Mouse (Mus musculus): Measurements from ENCODE around the gene Otud7b. TPM values are rescaled to one million over a fixed set of nuclear protein-coding genes. Genes with fewer than 3 reads are reported as not detected.
A peak's percentile ranks its signal among the peaks of the same experiment; 100 is the strongest.

Gene Otud7b
- polyA plus RNA-seq, 1 experiment, result 42.7 TPM

DNA sequence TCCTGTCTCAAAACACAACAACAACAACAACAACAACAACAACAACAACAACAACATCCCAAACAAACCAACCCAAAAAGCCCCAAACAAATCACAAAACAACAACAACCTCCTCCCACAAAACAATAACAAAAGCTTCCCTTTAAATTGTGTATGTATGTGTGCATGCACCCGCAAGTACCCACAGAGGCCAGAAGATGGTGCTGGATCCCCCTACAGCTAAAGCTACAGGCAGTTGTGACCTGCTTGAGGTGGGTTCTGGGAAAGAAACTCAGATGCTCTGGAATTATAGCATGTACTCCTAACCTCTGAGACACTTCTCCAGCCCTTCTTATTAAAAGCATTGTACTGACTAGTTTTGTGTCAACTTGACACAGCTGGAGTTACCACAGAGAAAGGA is 23.3 kb upstream of the Otud7b start:
- H3K9me3 ChIP-seq (replicated peaks; ENCODE audit: control insufficient read depth, insufficient read depth, low read length, poor library complexity, severe bottlenecking), result no peaks in the 10 kb centered on the region; the same call in 1 of the 2 replicates
- no peaks in the 10 kb centered on the region for H3K36me3 ChIP-seq (ENCODE audit: control insufficient read depth, insufficient read depth, low read length, poor library complexity, severe bottlenecking)
- H3K27ac ChIP-seq (ENCODE audit: insufficient read depth, low read length), result no peak overlapping the region

GRCm38 (mm10) chr3:96081650-96082049 is 22.7 kb upstream of the Otud7b start:
- Histone ChIP-seq H3K4me3 (ENCODE audit: low read depth, low read length) (no peak overlapping the region), H3K27ac (ENCODE audit: insufficient read depth, low read length) (no peak overlapping the region), H3K9me3 (replicated peaks; ENCODE audit: control insufficient read depth, insufficient read depth, low read length, poor library complexity, severe bottlenecking) (no peaks in the 10 kb centered on the region; the same call in 1 of the 2 replicates), H3K9ac (ENCODE audit: low read depth, poor library complexity, severe bottlenecking) (no peak overlapping the region), H3K4me1 (ENCODE audit: control insufficient read depth, insufficient read depth, low read length) (peaks cover 2% of the 10 kb centered on the region), H3K36me3 (ENCODE audit: control insufficient read depth, insufficient read depth, low read length, poor library complexity, severe bottlenecking) (no peaks in the 10 kb centered on the region), H3K27me3 (ENCODE audit: control insufficient read depth, insufficient read depth, low read length, poor library complexity, severe bottlenecking) (no peaks in the 10 kb centered on the region)
- no peak for TF ChIP-seq POLR2A (IDR thresholded peaks at IDR 0.05; ENCODE audit: insufficient read depth, low read length)
- TF ChIP-seq CTCF (IDR thresholded peaks at IDR 0.05; ENCODE audit: low read depth, low read length), result no peak
- TF ChIP-seq EP300 (IDR thresholded peaks at IDR 0.05; ENCODE audit: insufficient read depth, low read depth, low read length), result no peak

More for the DNA sequence above, 23.3 kb upstream of the Otud7b start:
- Histone ChIP-seq H3K4me3 (ENCODE audit: low read depth, low read length) (no peak overlapping the region), H3K4me1 (ENCODE audit: control insufficient read depth, insufficient read depth, low read length) (peaks cover 2% of the 10 kb centered on the region), H3K27me3 (ENCODE audit: control insufficient read depth, insufficient read depth, low read length, poor library complexity, severe bottlenecking) (no peaks in the 10 kb centered on the region), H3K9ac (ENCODE audit: low read depth, poor library complexity, severe bottlenecking) (no peak overlapping the region)
- TF ChIP-seq POLR2A (IDR thresholded peaks at IDR 0.05; ENCODE audit: insufficient read depth, low read length) (no peak), CTCF (IDR thresholded peaks at IDR 0.05; ENCODE audit: low read depth, low read length) (peak; percentile 72)

GRCm38 (mm10) chr3:96082100-96082499 is 22.2 kb upstream of the Otud7b start:
- no peak for TF ChIP-seq EP300 (IDR thresholded peaks at IDR 0.05; ENCODE audit: insufficient read depth, low read depth, low read length)
- H3K27me3 ChIP-seq (ENCODE audit: control insufficient read depth, insufficient read depth, low read length, poor library complexity, severe bottlenecking), result no peaks in the 10 kb centered on the region
- H3K9me3 ChIP-seq (replicated peaks; ENCODE audit: control insufficient read depth, insufficient read depth, low read length, poor library complexity, severe bottlenecking), result no peaks in the 10 kb centered on the region; the same call in 1 of the 2 replicates
- H3K36me3 ChIP-seq (ENCODE audit: control insufficient read depth, insufficient read depth, low read length, poor library complexity, severe bottlenecking), result no peaks in the 10 kb centered on the region
- no peak overlapping the region for H3K9ac ChIP-seq (ENCODE audit: low read depth, poor library complexity, severe bottlenecking)
- H3K4me3 ChIP-seq (ENCODE audit: low read depth, low read length), result no peak overlapping the region
- H3K4me1 ChIP-seq (ENCODE audit: control insufficient read depth, insufficient read depth, low read length), result peaks cover 2% of the 10 kb centered on the region
- H3K27ac ChIP-seq (ENCODE audit: insufficient read depth, low read length), result no peak overlapping the region

- Histone ChIP-seq H3K4me3 (ENCODE audit: low read depth, low read length) (no peak overlapping the region), H3K9ac (ENCODE audit: low read depth, poor library complexity, severe bottlenecking) (no peak overlapping the region), H3K27ac (ENCODE audit: insufficient read depth, low read length) (no peak overlapping the region), H3K4me1 (ENCODE audit: control insufficient read depth, insufficient read depth, low read length) (peaks cover 2% of the 10 kb centered on the region), H3K36me3 (ENCODE audit: control insufficient read depth, insufficient read depth, low read length, poor library complexity, severe bottlenecking) (no peaks in the 10 kb centered on the region), H3K27me3 (ENCODE audit: control insufficient read depth, insufficient read depth, low read length, poor library complexity, severe bottlenecking) (no peaks in the 10 kb centered on the region), H3K9me3 (replicated peaks; ENCODE audit: control insufficient read depth, insufficient read depth, low read length, poor library complexity, severe bottlenecking) (no peaks in the 10 kb centered on the region; the same call in 1 of the 2 replicates)
- TF ChIP-seq EP300 (IDR thresholded peaks at IDR 0.05; ENCODE audit: insufficient read depth, low read depth, low read length) (no peak), POLR2A (IDR thresholded peaks at IDR 0.05; ENCODE audit: insufficient read depth, low read length) (no peak), CTCF (IDR thresholded peaks at IDR 0.05; ENCODE audit: low read depth, low read length) (no peak)
Measured at GRCm38 (mm10) chr3:96082714-96083508, 21.4 kb upstream of the Otud7b start.

DNA sequence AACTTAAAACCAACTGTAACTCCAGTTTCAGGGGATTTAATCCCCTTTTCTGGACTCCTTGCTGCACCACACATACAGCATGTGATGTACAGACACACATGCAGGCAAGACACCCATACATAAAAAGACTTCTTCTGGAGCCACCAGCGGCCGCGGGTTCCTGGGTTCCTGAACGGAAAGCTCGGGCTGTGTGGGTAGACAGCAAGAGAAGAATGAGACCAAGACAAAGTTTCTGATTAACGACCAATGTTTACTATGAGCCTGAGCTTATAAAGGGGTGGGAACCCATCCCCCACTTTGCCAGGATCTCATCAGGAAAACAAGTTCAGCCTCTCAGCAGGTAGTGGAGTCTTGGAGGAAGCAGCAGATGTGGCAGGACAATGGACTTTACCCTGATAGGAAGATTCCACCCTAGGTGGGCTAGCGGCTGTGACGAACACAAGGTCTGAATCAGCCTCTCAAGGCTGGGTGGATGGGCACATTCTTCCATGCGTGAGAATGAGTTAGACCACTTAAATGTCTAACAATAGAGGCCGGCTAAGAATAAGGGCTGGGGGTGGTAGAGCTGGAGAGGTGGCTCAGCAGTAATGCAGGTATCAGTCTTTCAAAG is 20.1 kb upstream of the Otud7b start:
- Histone ChIP-seq H3K36me3 (ENCODE audit: control insufficient read depth, insufficient read depth, low read length, poor library complexity, severe bottlenecking) (no peaks in the 10 kb centered on the region), H3K9ac (ENCODE audit: low read depth, poor library complexity, severe bottlenecking) (no peak overlapping the region), H3K27me3 (ENCODE audit: control insufficient read depth, insufficient read depth, low read length, poor library complexity, severe bottlenecking) (no peaks in the 10 kb centered on the region), H3K27ac (ENCODE audit: insufficient read depth, low read length) (peak overlapping the region; percentile 37; the same call in 1 of the 2 replicates), H3K9me3 (replicated peaks; ENCODE audit: control insufficient read depth, insufficient read depth, low read length, poor library complexity, severe bottlenecking) (no peaks in the 10 kb centered on the region; the same call in 1 of the 2 replicates), H3K4me1 (ENCODE audit: control insufficient read depth, insufficient read depth, low read length) (peaks cover 2% of the 10 kb centered on the region), H3K4me3 (ENCODE audit: low read depth, low read length) (no peak overlapping the region)
- no peak for TF ChIP-seq POLR2A (IDR thresholded peaks at IDR 0.05; ENCODE audit: insufficient read depth, low read length)
- peak; percentile 81 for TF ChIP-seq EP300 (IDR thresholded peaks at IDR 0.05; ENCODE audit: insufficient read depth, low read depth, low read length)
- TF ChIP-seq CTCF (IDR thresholded peaks at IDR 0.05; ENCODE audit: low read depth, low read length), result no peak

DNA sequence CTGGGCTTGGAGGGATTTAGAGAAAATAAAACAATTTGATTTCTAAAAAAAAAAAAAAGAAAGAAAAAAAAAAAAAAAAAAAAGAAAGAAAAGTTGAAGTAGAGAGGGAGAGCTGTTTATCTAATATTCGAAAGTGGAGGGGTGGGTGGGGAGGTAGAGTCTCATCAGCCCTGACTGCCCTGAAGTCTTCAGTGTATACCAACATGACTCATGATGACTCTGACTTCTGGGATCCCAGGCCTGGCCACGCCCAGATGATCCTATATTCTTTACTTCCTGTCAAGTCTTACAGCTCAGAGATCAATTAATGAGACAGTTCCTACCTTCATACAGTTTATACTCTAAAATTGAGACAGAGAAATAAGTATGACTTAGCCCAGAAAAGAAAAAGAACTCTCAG is 17.1 kb upstream of the Otud7b start:
- no peak overlapping the region for H3K4me3 ChIP-seq (ENCODE audit: low read depth, low read length)
- no peaks in the 10 kb centered on the region for H3K27me3 ChIP-seq (ENCODE audit: control insufficient read depth, insufficient read depth, low read length, poor library complexity, severe bottlenecking)
- no peak overlapping the region for H3K27ac ChIP-seq (ENCODE audit: insufficient read depth, low read length)
- TF ChIP-seq EP300 (IDR thresholded peaks at IDR 0.05; ENCODE audit: insufficient read depth, low read depth, low read length) (no peak), POLR2A (IDR thresholded peaks at IDR 0.05; ENCODE audit: insufficient read depth, low read length) (no peak), CTCF (IDR thresholded peaks at IDR 0.05; ENCODE audit: low read depth, low read length) (no peak)
- no peaks in the 10 kb centered on the region; the same call in 1 of the 2 replicates for H3K9me3 ChIP-seq (replicated peaks; ENCODE audit: control insufficient read depth, insufficient read depth, low read length, poor library complexity, severe bottlenecking)
- peaks cover 2% of the 10 kb centered on the region for H3K4me1 ChIP-seq (ENCODE audit: control insufficient read depth, insufficient read depth, low read length)
- no peaks in the 10 kb centered on the region for H3K36me3 ChIP-seq (ENCODE audit: control insufficient read depth, insufficient read depth, low read length, poor library complexity, severe bottlenecking)
- no peak overlapping the region for H3K9ac ChIP-seq (ENCODE audit: low read depth, poor library complexity, severe bottlenecking)
